Mouse (Mus musculus): ENCODE data around the gene Spata33.
"Not testable (repeated sequence)": the region's sequence is repeated elsewhere in the genome, so short reads cannot be mapped to it uniquely, and the experiment has no call there.

Gene Spata33

GRCm38 (mm10) chr8:123212321-123213117 is at the start of gene Spata33, which contains the start of gene Chmp1a:
Gene Spata33 (plus strand): TSS chr8:123212832.
Gene Chmp1a (minus strand): TSS chr8:123212763.
- in situ Hi-C loops (cut with MboI, MseI): no loop called here

- in situ Hi-C loops (cut with MboI, MseI): no loop called here
Measured at GRCm38 (mm10) chr8:123181391-123181790, 31.2 kb upstream of the Spata33 start.

GRCm38 (mm10) chr8:123185566-123186409 is 26.8 kb upstream of the Spata33 start, which contains the start of gene Dpep1:
Gene Dpep1 (plus strand): TSS chr8:123186242.
- in situ Hi-C loops (cut with MboI, MseI): loop anchor here (5.0 kb wide), 1 partner anchor 43 kb away; no protein-coding TSS in a partner anchor

GRCm38 (mm10) chr8:123188006-123188405 is 24.6 kb upstream of the Spata33 start:
- in situ Hi-C loops (cut with MboI, MseI): loop anchor here (5.0 kb wide), 1 partner anchor 46 kb away; no protein-coding TSS in a partner anchor

- in situ Hi-C loops (cut with MboI, MseI): loop anchor here (5.0 kb wide), 1 partner anchor 47 kb away; no protein-coding TSS in a partner anchor
Measured at GRCm38 (mm10) chr8:123188841-123189240, 23.8 kb upstream of the Spata33 start.

- in situ Hi-C loops (cut with MboI, MseI): no loop called here
Measured at GRCm38 (mm10) chr8:123190678-123191077, 22.0 kb upstream of the Spata33 start.

- in situ Hi-C loops (cut with MboI, MseI): no loop called here
Measured at GRCm38 (mm10) chr8:123191908-123192307, 20.7 kb upstream of the Spata33 start.

GRCm38 (mm10) chr8:123193771-123194170 is 18.9 kb upstream of the Spata33 start:
- in situ Hi-C loops (cut with MboI, MseI): no loop called here

- in situ Hi-C loops (cut with MboI, MseI): not testable (repeated sequence)
Measured at GRCm38 (mm10) chr8:123197016-123197415, 15.6 kb upstream of the Spata33 start.

- in situ Hi-C loops (cut with MboI, MseI): no loop called here
Measured at GRCm38 (mm10) chr8:123199864-123200263, 12.8 kb upstream of the Spata33 start.

- in situ Hi-C loops (cut with MboI, MseI): no loop called here
Measured at GRCm38 (mm10) chr8:123202288-123202687, 10.3 kb upstream of the Spata33 start.

GRCm38 (mm10) chr8:123203571-123203970 is 9.1 kb upstream of the Spata33 start:
- in situ Hi-C loops (cut with MboI, MseI): no loop called here

GRCm38 (mm10) chr8:123211876-123212275 is 756 bp upstream of the Spata33 start:
- in situ Hi-C loops (cut with MboI, MseI): no loop called here

- in situ Hi-C loops (cut with MboI, MseI): no loop called here
Measured at GRCm38 (mm10) chr8:123213118-123213772, 613 bp downstream of the Spata33 start.

GRCm38 (mm10) chr8:123215430-123215829 is 2.8 kb downstream of the Spata33 start:
- in situ Hi-C loops (cut with MboI, MseI): no loop called here

GRCm38 (mm10) chr8:123220917-123221316 is 8.3 kb downstream of the Spata33 start:
- in situ Hi-C loops (cut with MboI, MseI): no loop called here

GRCm38 (mm10) chr8:123224278-123225266 is 11.9 kb downstream of the Spata33 start, which contains the start of gene Cdk10:
Gene Cdk10 (plus strand): TSS chr8:123224842.
- in situ Hi-C loops (cut with MboI, MseI): loop anchor here (25.0 kb wide), 1 partner anchor 363 kb away; no protein-coding TSS in a partner anchor

GRCm38 (mm10) chr8:123228416-123228815 is 15.8 kb downstream of the Spata33 start:
- in situ Hi-C loops (cut with MboI, MseI): loop anchor here (25.0 kb wide), 1 partner anchor 359 kb away; no protein-coding TSS in a partner anchor

GRCm38 (mm10) chr8:123230326-123230725 is 17.7 kb downstream of the Spata33 start:
- in situ Hi-C loops (cut with MboI, MseI): loop anchor here (25.0 kb wide), 1 partner anchor 357 kb away; no protein-coding TSS in a partner anchor

- in situ Hi-C loops (cut with MboI, MseI): loop anchor here (25.0 kb wide), 1 partner anchor 356 kb away; no protein-coding TSS in a partner anchor
Measured at GRCm38 (mm10) chr8:123231742-123232141, 19.1 kb downstream of the Spata33 start.
